Mouse (Mus musculus): ENCODE results near the gene Evc. TPM values are rescaled to one million over a fixed set of nuclear protein-coding genes. Genes with fewer than 3 reads are reported as not detected.

Evc gene
- polyA plus RNA-seq, 1 experiment from 2014 or later: 20.0 TPM

GRCm38 (mm10) chr5:37290983-37291382, 45.7 kb downstream of the Evc start:
- H3K4me1 ChIP-seq (replicated peaks): no peaks in the 10 kb centered on the region
- H3K9me3 ChIP-seq: no peaks in the 10 kb centered on the region
- 73% methylated on average over 9 of the region's 9 CpGs for WGBS
- DNase-seq (ENCODE audit: low spot score): peak; percentile 26
- no peaks in the 10 kb centered on the region for H3K27me3 ChIP-seq (ENCODE audit: insufficient read depth, poor library complexity, severe bottlenecking)
- H3K27ac ChIP-seq: no peak overlapping the region
- H3K4me3 ChIP-seq: no peak overlapping the region
- H3K36me3 ChIP-seq: peaks cover 66% of the 10 kb centered on the region

- DNase-seq (ENCODE audit: low spot score): peak; percentile 44
- H3K27ac ChIP-seq: no peak overlapping the region
Observed at GRCm38 (mm10) chr5:37289236-37289635, 47.5 kb downstream of the Evc start.

GRCm38 (mm10) chr5:37288374-37288773, 48.3 kb downstream of the Evc start:
- peak; percentile 53 for DNase-seq (ENCODE audit: low spot score)
- no peak overlapping the region for H3K4me3 ChIP-seq
- H3K9me3 ChIP-seq: no peaks in the 10 kb centered on the region
- no peaks in the 10 kb centered on the region for H3K27me3 ChIP-seq (ENCODE audit: insufficient read depth, poor library complexity, severe bottlenecking)
- H3K36me3 ChIP-seq: peaks cover 90% of the 10 kb centered on the region
- WGBS: 79% methylated on average over 3 of the region's 3 CpGs
- no peak overlapping the region for H3K27ac ChIP-seq
- H3K4me1 ChIP-seq (replicated peaks): no peaks in the 10 kb centered on the region

More at GRCm38 (mm10) chr5:37289236-37289635, 47.5 kb downstream of the Evc start:
- Histone ChIP-seq H3K9me3 (no peaks in the 10 kb centered on the region), H3K36me3 (peaks cover 81% of the 10 kb centered on the region), H3K4me1 (replicated peaks) (no peaks in the 10 kb centered on the region), H3K27me3 (ENCODE audit: insufficient read depth, poor library complexity, severe bottlenecking) (no peaks in the 10 kb centered on the region), H3K4me3 (no peak overlapping the region)
- WGBS: 17% methylated on average over 3 of the region's 3 CpGs

GRCm38 (mm10) chr5:37281021-37281420, 55.7 kb downstream of the Evc start:
- Histone ChIP-seq H3K36me3 (peaks cover 94% of the 10 kb centered on the region), H3K4me3 (no peak overlapping the region), H3K4me1 (replicated peaks) (no peaks in the 10 kb centered on the region), H3K9me3 (no peaks in the 10 kb centered on the region), H3K27ac (no peak overlapping the region), H3K27me3 (ENCODE audit: insufficient read depth, poor library complexity, severe bottlenecking) (no peaks in the 10 kb centered on the region)
- no peak for DNase-seq (ENCODE audit: low spot score)
- WGBS: 91% methylated on average over 11 of the region's 11 CpGs

GRCm38 (mm10) chr5:37263816-37264215, 72.9 kb downstream of the Evc start:
- 78% methylated on average over 6 of the region's 6 CpGs for WGBS
- Histone ChIP-seq H3K4me3 (no peak overlapping the region), H3K27ac (no peak overlapping the region), H3K27me3 (ENCODE audit: insufficient read depth, poor library complexity, severe bottlenecking) (no peaks in the 10 kb centered on the region), H3K36me3 (peaks cover 37% of the 10 kb centered on the region), H3K9me3 (no peaks in the 10 kb centered on the region), H3K4me1 (replicated peaks) (0 out of 2 replicates have a peak, but pooled peaks cover 7% of the 10 kb centered on the region)
- no peak for DNase-seq (ENCODE audit: low spot score)

GRCm38 (mm10) chr5:37261734-37262133, 75.0 kb downstream of the Evc start:
- peak; percentile 13 for DNase-seq (ENCODE audit: low spot score)
- Histone ChIP-seq H3K36me3 (peaks cover 18% of the 10 kb centered on the region), H3K9me3 (no peaks in the 10 kb centered on the region), H3K27ac (no peak overlapping the region), H3K4me1 (replicated peaks) (peaks cover 16% of the 10 kb centered on the region), H3K4me3 (no peak overlapping the region), H3K27me3 (ENCODE audit: insufficient read depth, poor library complexity, severe bottlenecking) (no peaks in the 10 kb centered on the region)
- 72% methylated on average over 5 of the region's 5 CpGs for WGBS

- DNase-seq (ENCODE audit: low spot score): peak; percentile 43
- Histone ChIP-seq H3K9me3 (no peaks in the 10 kb centered on the region), H3K4me3 (no peak overlapping the region), H3K36me3 (peaks cover 14% of the 10 kb centered on the region; the same call in 1 of the 2 replicates), H3K27ac (no peak overlapping the region), H3K27me3 (ENCODE audit: insufficient read depth, poor library complexity, severe bottlenecking) (no peaks in the 10 kb centered on the region), H3K4me1 (replicated peaks) (peaks cover 36% of the 10 kb centered on the region)
- WGBS: 66% methylated on average over 5 of the region's 5 CpGs
Observed at GRCm38 (mm10) chr5:37257243-37257642, 79.5 kb downstream of the Evc start.

GRCm38 (mm10) chr5:37256823-37257222, 79.9 kb downstream of the Evc start:
- 70% methylated on average over 7 of the region's 7 CpGs for WGBS
- Histone ChIP-seq H3K4me1 (replicated peaks) (peaks cover 37% of the 10 kb centered on the region), H3K4me3 (no peak overlapping the region), H3K27ac (no peak overlapping the region), H3K9me3 (no peaks in the 10 kb centered on the region), H3K27me3 (ENCODE audit: insufficient read depth, poor library complexity, severe bottlenecking) (no peaks in the 10 kb centered on the region), H3K36me3 (peaks cover 15% of the 10 kb centered on the region; the same call in 1 of the 2 replicates)
- no peak for DNase-seq (ENCODE audit: low spot score)

GRCm38 (mm10) chr5:37254523-37254922, 82.2 kb downstream of the Evc start:
- Histone ChIP-seq H3K4me3 (no peak overlapping the region), H3K27ac (no peak overlapping the region), H3K27me3 (ENCODE audit: insufficient read depth, poor library complexity, severe bottlenecking) (no peaks in the 10 kb centered on the region), H3K36me3 (peaks cover 17% of the 10 kb centered on the region; the same call in 1 of the 2 replicates), H3K9me3 (no peaks in the 10 kb centered on the region), H3K4me1 (replicated peaks) (peaks cover 41% of the 10 kb centered on the region)
- WGBS: 84% methylated on average over 4 of the region's 4 CpGs
- DNase-seq (ENCODE audit: low spot score): no peak

- Histone ChIP-seq H3K36me3 (peaks cover 17% of the 10 kb centered on the region; the same call in 1 of the 2 replicates), H3K4me3 (no peak overlapping the region), H3K4me1 (replicated peaks) (peaks cover 54% of the 10 kb centered on the region), H3K9me3 (no peaks in the 10 kb centered on the region), H3K27me3 (ENCODE audit: insufficient read depth, poor library complexity, severe bottlenecking) (peaks cover 4% of the 10 kb centered on the region; the same call in 1 of the 2 replicates), H3K27ac (no peak overlapping the region)
- WGBS: 87% methylated on average over 9 of the region's 9 CpGs
- no peak for DNase-seq (ENCODE audit: low spot score)
Observed at GRCm38 (mm10) chr5:37252101-37252804, 84.4 kb downstream of the Evc start.

GRCm38 (mm10) chr5:37251596-37251995, 85.1 kb downstream of the Evc start:
- peaks cover 57% of the 10 kb centered on the region for H3K4me1 ChIP-seq (replicated peaks)
- no peak overlapping the region for H3K4me3 ChIP-seq
- no peak for DNase-seq (ENCODE audit: low spot score)
- WGBS: 81% methylated on average over 3 of the region's 3 CpGs
- H3K27me3 ChIP-seq (ENCODE audit: insufficient read depth, poor library complexity, severe bottlenecking): peaks cover 6% of the 10 kb centered on the region; the same call in 1 of the 2 replicates
- H3K9me3 ChIP-seq: no peaks in the 10 kb centered on the region
- no peak overlapping the region for H3K27ac ChIP-seq
- H3K36me3 ChIP-seq: peaks cover 17% of the 10 kb centered on the region; the same call in 1 of the 2 replicates

- peaks cover 65% of the 10 kb centered on the region for H3K4me1 ChIP-seq (replicated peaks)
- no peak for DNase-seq (ENCODE audit: low spot score)
- peaks cover 16% of the 10 kb centered on the region; the same call in 1 of the 2 replicates for H3K36me3 ChIP-seq
- H3K27ac ChIP-seq: peak overlapping the region; percentile 56; the same call in 1 of the 2 replicates
- peak overlapping the region; percentile 30; the same call in 1 of the 2 replicates for H3K4me3 ChIP-seq
- H3K9me3 ChIP-seq: no peaks in the 10 kb centered on the region
- WGBS: 79% methylated on average over 3 of the region's 3 CpGs
- H3K27me3 ChIP-seq (ENCODE audit: insufficient read depth, poor library complexity, severe bottlenecking): peaks cover 30% of the 10 kb centered on the region
Observed at GRCm38 (mm10) chr5:37248870-37249269, 87.8 kb downstream of the Evc start.

GRCm38 (mm10) chr5:37247456-37247855, 89.2 kb downstream of the Evc start:
- Histone ChIP-seq H3K27me3 (ENCODE audit: insufficient read depth, poor library complexity, severe bottlenecking) (peaks cover 44% of the 10 kb centered on the region), H3K4me3 (peak overlapping the region; percentile 80), H3K36me3 (peaks cover 5% of the 10 kb centered on the region; the same call in 1 of the 2 replicates), H3K27ac (peak overlapping the region; percentile 94), H3K9me3 (no peaks in the 10 kb centered on the region), H3K4me1 (replicated peaks) (peaks cover 77% of the 10 kb centered on the region)
- WGBS: 41% methylated on average over 4 of the region's 4 CpGs
- DNase-seq (ENCODE audit: low spot score): no peak

Data from hindbrain, embryonic 10.5 days (tissue).